Mouse (Mus musculus) heart, postnatal 4 days (tissue): ENCODE measurements around the gene Hpse2. TPM values are rescaled to one million over a fixed set of nuclear protein-coding genes. Genes with fewer than 3 reads are reported as not detected.
A peak's percentile ranks its signal among the peaks of the same experiment; 100 is the strongest.
"Not testable (repeated sequence)": the region's sequence is repeated elsewhere in the genome, so short reads cannot be mapped to it uniquely, and the experiment has no call there.

ENCODE experiments used
- DNase-seq: peaks from one replicate; pipeline ENCODE4 v3.0.0; 2021
- total RNA-seq, 2 experiments: library from RNA; stranded (reverse); gene quantifications; 2 replicates each; pipeline ENCODE4 v1.2.3; 2021

The Hpse2 gene
- total RNA-seq, 2 experiments from 2014 or later = 0.71 to 1.4 TPM

DNA sequence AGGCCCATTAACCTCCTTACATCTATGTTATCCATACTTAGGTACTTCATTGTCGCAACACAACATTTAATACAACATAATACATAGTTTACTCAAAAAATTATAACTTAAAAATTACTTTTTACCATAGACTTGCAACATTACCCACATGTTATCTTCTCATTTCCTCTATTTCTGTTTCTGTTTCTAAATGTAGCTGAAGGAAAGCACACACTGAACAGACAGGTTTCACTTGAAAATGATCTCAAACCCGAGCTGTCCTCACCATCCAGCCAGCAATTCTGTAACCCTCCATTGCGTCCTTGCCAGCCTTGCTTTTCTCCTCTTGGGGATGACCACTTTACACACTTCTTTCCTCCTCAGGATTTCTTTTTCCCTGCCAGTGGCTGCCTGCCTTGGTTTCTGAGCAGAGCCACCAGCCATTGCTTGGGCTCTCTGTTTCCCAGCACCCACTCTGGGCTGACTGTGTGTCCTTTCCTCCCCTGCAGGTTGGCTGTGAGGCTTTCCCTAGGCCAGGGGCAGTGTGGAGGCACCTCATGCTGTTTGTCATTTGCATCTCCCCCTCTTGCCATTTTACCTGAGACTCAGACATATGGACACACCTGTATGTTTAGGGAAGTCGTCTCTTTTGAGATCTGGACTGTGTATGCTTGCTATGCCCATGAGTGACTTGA, 548.4 kb downstream of the Hpse2 start:
- DNase-seq = no peak

DNA sequence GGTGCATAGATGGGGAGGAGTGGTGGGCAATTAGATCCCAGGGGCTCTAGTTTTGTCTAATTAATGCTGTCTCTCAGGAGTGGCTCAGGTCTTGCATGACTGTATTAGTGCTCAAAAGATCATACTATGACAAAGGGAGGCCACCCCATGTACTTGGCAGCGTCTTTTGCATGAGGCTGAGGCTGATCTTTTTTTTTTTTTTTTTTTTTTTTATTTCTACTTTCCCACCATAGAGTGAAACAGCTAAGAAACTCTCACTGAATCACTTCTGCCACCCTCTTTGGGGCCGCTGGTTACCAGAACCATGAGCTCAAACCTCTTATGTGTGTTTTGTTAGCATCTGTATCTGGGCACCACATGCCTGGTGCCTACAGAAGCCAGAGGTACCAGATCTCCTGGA, 549.0 kb downstream of the Hpse2 start:
- no peak for DNase-seq

- DNase-seq = no peak
Observed at GRCm38 (mm10) chr19:42838271-42838670, 549.9 kb downstream of the Hpse2 start.

- DNase-seq = peak; percentile 9
Observed at GRCm38 (mm10) chr19:42837591-42837990, 550.6 kb downstream of the Hpse2 start.

DNA sequence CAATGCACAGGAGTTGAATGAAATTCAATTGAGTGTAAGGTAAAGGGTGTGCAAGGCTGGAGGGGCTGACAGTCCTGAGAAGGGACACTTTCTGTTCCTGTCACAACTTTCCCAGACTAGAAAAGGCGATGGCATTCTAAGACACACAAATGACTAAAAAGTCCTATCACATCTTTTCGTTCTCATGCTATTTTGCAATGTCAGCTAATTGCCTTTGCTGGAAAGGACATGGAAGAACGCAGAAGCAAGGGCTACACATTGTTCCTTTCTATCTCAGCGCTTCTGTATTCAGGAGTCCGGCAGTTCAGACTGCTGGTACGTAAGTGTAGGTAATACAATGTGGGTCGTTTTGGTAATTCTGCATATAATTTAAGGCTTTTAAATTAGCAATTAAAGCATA, 555.0 kb downstream of the Hpse2 start:
- DNase-seq = no peak

GRCm38 (mm10) chr19:42832251-42832650, 555.9 kb downstream of the Hpse2 start:
- no peak for DNase-seq

DNA sequence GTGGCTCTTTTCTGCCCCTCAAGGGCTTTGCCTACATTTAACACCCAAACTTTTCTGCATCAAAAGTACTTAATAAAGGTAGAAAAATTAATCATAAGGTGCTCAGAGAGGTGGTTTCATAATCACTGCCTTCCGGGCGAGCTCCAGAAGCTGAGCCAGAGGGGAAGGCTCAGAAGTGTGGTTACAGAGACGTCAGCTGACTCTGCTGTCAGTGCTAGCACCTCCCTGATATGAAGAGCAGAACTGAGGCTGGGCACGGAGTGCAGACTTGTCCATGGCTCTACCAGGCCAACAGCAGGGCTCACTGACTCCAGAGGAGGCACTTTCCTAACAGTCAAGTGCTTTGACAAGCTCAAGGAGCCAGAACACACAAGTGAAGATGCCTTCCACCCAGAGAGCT, 559.0 kb downstream of the Hpse2 start:
- DNase-seq = no peak

DNA sequence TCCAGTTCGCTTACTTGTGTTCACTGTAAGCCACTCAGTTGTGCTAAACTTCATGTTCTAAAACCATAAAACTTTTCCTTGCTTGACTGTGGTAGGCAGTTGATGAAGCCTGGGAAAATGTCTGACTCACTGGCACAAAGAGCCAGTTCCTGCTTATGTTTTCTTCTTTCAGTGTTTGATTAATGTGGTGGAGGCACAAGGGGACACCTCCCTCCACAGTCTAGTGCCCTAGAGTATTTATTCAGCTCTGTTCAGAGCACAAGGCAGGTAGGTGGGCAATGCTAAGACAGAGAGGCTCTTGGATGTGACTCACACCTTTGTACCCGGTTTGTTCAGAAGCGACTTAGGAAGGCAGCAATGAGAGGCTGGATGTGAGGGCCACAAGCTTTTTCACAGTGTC, 560.3 kb downstream of the Hpse2 start:
- no peak for DNase-seq

DNA sequence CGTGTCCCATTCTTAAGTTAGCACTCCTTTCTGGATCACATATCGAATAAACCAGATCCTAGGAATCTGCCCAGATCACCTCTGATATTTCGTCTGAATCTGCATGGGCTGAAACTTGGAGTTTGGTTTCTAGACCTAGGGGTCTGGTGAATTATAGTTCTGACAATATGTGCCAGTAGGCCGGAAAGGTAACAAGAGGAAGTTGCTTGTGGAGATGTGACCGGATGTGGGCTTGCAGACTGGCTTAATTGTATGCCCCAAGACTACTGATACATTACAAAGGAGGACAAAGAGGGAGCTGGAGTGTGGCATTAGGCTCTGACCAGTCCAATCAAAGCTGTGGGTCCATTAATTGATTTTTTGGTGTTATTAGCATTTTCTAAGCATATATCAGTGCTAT, 568.0 kb downstream of the Hpse2 start:
- DNase-seq = no peak

GRCm38 (mm10) chr19:42817761-42818160, 570.4 kb downstream of the Hpse2 start:
- no peak for DNase-seq

DNA sequence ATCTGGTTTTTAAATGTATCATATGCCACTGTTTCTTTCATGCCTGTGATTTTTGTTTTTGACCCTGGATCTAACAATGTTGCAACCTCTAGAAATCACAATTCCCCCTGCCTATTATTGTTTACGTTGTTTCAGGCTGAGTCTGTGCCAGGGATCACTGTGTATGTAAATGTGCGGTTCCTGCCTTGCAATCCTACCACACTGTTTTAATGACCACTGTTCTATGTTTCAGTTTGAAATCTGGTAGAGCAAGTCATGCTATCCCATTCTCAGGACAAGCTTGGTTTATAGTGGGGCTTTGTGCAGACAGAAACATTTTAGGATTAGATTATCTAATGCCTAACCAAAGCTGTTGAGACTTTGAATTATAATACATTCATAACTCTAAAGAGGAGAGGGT, 571.9 kb downstream of the Hpse2 start:
- no peak for DNase-seq

DNA sequence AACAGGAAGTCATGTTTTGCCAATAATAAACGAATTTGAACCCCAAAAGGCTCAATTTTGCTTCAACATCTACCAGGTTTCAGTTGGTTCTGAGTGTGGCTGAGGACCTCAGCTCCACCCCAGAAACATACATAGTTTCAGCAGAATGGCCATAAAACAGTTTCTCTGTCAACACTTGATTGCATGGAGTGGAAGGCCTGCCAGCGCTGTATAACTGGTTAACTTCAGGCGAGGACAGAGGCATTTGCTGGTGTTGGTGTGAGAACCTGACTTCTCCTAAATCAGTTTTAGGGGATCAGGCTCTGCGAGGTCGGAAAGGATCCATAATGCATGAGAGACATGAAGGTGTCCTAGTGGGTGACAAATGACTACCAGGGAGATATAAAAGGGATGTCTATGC, 578.0 kb downstream of the Hpse2 start:
- no peak for DNase-seq

DNA sequence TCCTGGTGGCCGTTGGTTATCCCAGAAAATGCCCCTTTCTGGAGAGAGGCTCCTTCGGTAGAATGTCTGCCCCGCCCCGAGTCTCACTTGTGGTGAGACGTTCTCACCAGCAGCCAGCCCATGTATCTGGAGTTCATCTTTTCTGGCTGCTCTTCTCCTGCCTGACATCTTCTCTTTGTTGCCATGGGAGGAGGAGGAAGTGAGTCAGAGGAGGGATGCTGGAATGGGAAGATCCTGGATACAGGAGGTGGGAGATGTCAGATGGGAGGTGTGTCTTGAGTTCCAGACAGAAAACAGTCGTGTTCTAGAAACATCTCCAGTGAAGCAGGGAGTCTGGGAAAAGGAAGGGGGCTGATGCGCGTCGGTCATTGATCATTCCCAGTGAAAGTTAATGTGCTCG, 578.7 kb downstream of the Hpse2 start:
- DNase-seq = no peak

DNA sequence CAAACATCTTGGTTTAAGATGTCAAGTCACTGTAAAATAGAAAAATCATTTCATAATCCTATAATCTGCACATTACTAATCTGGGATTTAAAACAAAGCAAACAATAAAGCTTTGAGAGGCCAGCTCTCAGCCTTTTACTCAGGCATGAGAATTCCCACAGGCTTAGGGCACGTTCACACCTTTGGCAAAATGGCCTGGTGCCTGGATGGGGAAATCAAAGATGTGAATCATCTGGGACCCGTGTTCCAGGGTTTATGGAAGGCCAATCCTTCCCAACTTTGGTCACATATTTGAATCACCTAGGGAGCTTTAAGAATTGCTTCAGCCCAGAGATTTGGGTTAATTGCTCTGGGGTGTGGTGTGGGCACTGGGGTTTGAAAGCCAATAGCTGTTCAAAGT, 590.3 kb downstream of the Hpse2 start:
- DNase-seq = no peak

DNA sequence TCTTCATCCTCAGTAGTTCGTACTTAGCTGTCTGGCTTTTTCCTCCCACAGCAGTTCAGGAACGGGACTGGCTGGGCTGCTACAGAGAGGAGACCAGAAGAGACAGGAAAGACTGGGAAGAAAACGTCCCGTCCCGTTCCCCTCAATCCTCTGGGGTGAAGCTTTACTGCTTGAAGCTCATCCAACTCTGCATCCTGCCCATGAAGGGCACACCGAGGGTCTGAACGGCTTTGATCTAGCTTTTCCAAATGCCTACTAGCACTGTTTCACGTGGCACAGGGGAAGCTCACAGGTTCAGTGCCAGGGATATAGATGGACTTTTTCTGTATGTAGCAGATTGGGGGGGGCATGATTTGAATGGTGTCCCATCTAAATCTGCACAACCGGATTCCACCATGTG, 592.4 kb downstream of the Hpse2 start:
- DNase-seq = no peak

- peak; percentile 94 for DNase-seq
Observed at GRCm38 (mm10) chr19:42794914-42795613, 593.1 kb downstream of the Hpse2 start.

- DNase-seq = no peak
Observed at GRCm38 (mm10) chr19:42788311-42788710, 599.8 kb downstream of the Hpse2 start.

DNA sequence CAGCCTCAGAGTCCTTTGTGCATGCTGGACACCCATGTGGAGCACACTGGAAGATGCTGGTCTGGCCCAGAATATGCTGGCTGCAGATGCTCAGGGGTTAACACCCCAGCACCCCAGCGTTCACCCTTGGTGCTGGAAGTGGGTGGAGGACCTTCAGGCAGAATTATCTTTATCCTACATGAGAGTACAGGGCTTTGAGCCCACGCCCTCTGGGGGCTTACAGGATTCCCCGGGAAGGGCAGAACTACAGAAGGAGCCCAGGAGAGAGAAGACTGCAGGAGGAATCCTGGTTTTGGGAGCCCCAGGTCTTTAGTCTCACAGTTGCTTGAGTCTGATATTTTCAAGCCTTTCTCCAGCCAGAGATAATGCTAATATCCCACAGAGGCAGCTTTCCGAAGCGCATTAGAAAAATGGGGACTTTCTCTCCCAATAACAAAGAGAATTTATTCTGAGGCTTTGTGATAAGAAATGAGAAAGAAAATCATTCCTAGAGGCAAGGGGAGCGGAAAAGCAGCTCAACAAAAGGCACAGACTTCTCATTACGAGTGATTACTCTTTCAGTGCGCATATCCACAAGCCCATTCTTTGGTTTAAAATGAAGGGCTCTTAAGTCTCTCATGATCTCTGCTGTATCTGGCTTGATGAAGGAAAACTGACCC, 602.5 kb downstream of the Hpse2 start:
- DNase-seq = no peak

DNA sequence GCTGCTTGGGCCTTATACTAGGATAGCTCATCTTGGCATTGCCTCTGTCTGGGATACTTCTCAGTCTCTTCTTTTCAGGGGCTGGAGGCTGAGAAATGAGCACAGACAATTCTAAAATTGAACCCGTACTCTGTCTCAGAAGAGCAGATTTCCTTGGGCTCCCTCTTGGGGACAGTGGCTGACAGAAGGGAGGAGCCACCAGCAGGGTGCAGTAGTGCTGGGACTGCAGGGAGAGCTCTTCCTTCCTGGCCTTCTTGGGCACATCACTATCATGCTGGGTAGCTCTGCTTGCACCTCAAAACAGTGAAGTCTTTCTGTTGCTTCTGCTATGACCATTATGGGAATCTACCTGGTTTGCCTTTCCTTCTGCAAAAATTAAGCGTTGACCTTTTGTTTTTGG, 603.0 kb downstream of the Hpse2 start:
- DNase-seq = no peak

GRCm38 (mm10) chr19:42780156-42780538, 608.0 kb downstream of the Hpse2 start:
- DNase-seq = not testable (repeated sequence)

DNA sequence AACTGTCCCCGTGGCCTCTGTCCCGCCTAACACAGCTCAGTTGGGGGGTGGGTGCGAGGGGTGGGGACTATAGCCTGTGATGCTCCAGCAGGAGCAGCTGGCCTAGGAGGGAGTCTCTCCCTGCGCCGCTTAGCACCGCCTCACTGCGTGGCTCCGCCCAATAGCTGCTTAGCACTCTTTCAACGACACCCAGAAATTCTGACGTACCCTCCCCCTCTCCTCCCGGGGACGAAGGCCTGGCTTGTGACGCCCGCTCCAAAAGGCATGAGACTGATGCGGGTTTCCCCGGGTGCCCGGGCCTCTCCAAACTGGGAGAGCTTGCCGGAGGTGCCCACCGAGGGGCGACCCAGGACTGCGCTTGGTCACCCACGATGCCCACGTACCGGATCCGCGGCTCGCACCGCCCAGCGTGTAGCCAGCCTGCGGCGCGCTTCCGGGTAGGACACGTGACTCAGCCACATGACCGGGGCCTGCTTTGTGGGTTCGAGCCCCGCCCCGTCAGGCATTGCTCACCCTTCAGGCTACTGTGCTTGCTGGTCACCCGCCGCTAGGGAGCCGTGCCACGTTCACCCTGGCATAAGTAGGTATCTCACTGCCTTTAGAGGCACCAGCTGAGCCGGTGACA, 608.5 kb downstream of the Hpse2 start, which contains the start of gene Hps1:
Gene Hps1 (minus strand): TSS at position 448 of the 625 bp plus-strand sequence.
- DNase-seq = peak; percentile 87

DNA sequence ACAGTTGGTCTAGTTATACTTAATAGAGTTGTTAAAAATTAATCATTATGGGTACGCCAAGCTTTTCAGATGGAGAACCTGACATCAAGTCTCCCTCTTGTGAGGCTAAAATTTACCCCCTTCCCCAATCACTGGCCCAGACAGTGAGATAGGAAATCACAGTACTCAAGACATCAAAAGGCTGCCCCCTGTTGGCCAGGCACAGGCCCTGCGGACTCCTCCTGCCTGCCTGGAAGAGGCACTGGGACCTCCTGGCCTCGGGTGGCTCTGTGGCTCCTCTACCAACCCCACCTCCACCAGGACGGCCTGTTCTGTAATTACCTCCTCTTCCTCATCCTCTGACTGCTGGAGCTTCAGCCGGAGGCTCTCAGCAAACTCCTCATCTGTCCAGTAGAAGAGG, 610.4 kb downstream of the Hpse2 start:
- peak; percentile 44 for DNase-seq

DNA sequence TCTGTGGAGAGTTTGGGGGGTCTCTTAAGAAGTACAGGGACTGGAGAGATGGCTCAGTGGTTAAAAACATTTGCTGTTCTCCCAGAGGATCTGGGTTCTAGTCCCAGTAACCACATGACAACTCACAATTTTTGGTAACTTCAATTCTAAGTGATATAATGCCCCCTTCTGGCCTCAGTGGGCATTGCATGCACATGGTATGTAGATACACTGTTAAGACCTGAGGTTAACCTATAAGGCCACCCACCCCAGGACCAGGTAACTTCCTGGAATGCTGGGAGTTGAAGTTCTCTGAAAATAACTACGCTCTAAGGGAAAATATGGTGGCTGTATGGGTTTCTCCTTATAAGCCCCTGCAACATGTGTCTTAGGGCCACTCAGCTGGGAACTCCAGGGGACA, 611.3 kb downstream of the Hpse2 start:
- no peak for DNase-seq
